Mouse (Mus musculus) hindbrain, embryonic 14.5 days (tissue): ENCODE results near the gene Nudt14. TPM values are rescaled to one million over a fixed set of nuclear protein-coding genes. Genes with fewer than 3 reads are reported as not detected.

Experiments used
- ATAC-seq: fragments of 200-750 bp; cut with Nextera tagmentation; 2 replicates; pipeline ENCODE4 v1.8.0; 2017; ENCODE audit warnings: moderate number of reproducible peaks, mild to moderate bottlenecking, moderate TSS enrichment, moderate library complexity; ENCODE audit not compliant: low FRiP score
- DNase-seq: peaks from one replicate; pipeline ENCODE4 v3.0.0-alpha.2; 2015; ENCODE audit warnings: low spot score
- H3K27ac ChIP-seq: fragments of 300-500 bp; sonication (generic); 2 replicates; pipeline ENCODE4 v1.5.1; 2014; ENCODE audit warnings: mild to moderate bottlenecking, moderate library complexity
- H3K27me3 ChIP-seq: fragments of 300-500 bp; sonication (generic); 2 replicates; pipeline ENCODE4 v1.6.1; 2014; ENCODE audit warnings: mild to moderate bottlenecking, low read length, mixed read lengths; ENCODE audit not compliant: control insufficient read depth, insufficient read depth
- H3K36me3 ChIP-seq: fragments of 300-500 bp; sonication (generic); replicated peaks from 2 replicates; pipeline ENCODE4 v1.6.1; 2014; ENCODE audit not compliant: control insufficient read depth, insufficient read depth
- H3K4me1 ChIP-seq: fragments of 300-500 bp; sonication (generic); replicated peaks from 2 replicates; pipeline ENCODE4 v1.6.1; 2014; ENCODE audit warnings: antibody characterized with exemption, low read length, mixed read lengths; ENCODE audit not compliant: control insufficient read depth, insufficient read depth
- H3K4me2 ChIP-seq: fragments of 300-500 bp; sonication (generic); replicated peaks from 2 replicates; pipeline ENCODE4 v1.6.1; 2014; ENCODE audit warnings: mild to moderate bottlenecking, moderate library complexity
- H3K4me3 ChIP-seq: fragments of 300-500 bp; sonication (generic); replicated peaks from 2 replicates; pipeline ENCODE4 v1.5.1; 2014; ENCODE audit warnings: mild to moderate bottlenecking, low read length
- H3K9ac ChIP-seq: fragments of 300-500 bp; sonication (generic); 2 replicates; pipeline ENCODE4 v1.6.1; 2014
- H3K9me3 ChIP-seq: fragments of 300-500 bp; sonication (generic); 2 replicates; pipeline ENCODE4 v1.6.1; 2016; ENCODE audit warnings: low read length; ENCODE audit not compliant: control insufficient read depth
- WGBS: fragments of 180-500 bp; shearing (Covaris S2); extraction: QIAGEN DNeasy Blood & Tissue Kit; methylation state at CpG from one replicate; pipeline ENCODE4 v1.1.7; 2014; 5-methylcytosine and 5-hydroxymethylcytosine counted together
- polyA plus RNA-seq: library from polyadenylated mRNA; unstranded; fragments of >200 nt; fragmentation: Nextera tagmentation; extraction: Ambion mirVana; gene quantifications from 2 replicates; pipeline ENCODE4 v1.2.1, GENCODE M21; 2014

Gene Nudt14
- polyA plus RNA-seq, result 60.9 and 70.1 TPM in 2 replicates

DNA sequence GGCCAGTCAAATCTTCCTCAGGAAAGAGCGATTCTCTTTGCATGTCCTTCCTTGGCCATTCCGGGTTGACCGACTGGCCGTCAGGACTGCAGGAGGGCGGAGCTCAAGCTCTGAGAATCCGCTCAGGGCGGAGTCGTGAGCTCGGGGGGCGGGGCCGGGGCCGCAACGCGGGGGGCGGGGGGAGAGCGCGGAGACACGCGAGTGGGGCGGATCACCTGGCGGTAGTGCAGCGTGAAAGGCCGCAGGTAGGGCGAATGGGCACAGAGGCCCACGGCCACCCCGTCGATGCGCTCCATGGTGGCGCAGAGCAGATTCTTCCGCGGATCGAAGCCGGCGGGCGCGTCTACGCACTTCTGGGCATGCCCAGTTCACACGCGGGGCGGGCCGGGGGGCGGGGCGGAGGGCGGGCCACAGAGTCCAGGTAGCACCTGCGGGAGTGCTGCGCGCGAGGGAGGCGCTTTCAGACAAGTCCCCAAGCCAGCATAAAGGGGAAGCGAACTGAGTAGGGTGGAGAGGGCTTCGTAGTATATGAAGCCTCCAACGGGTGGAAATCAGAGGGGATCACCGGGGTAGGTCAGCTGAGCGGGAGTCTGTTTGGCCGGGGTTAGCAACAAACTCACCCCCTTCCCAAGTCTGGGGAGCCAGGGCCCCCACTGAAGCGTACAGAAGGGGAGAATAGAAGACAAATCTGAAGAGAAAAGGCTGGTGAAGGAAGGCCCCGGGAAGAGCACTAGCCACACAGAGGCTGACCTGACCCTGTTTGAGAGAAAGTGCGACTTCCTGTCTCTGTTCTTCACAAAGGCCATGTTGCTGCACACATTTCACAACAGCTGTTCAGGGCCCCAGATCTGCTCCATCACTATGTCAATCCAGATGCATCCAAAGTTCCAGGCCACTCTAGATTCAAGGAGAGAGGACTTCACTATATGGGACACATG lies at the start of gene Nudt14:
Gene Nudt14, minus strand, starts transcription at position 349 of the 938 bp plus-strand sequence.
- H3K4me1 ChIP-seq, result peaks cover 25% of the 10 kb centered on the region
- H3K27ac ChIP-seq, result peak within 1 kb of the TSS; percentile 68; the same call in 1 of the 2 replicates
- peak; percentile 68 for DNase-seq
- peak within 1 kb of the TSS; percentile 63 for H3K4me3 ChIP-seq
- peak; percentile 75 for ATAC-seq
- no peaks in the 10 kb centered on the region for H3K27me3 ChIP-seq
- 2% methylated on average over 56 of the region's 58 CpGs for WGBS
- H3K36me3 ChIP-seq, result no peaks in the 10 kb centered on the region
- H3K9me3 ChIP-seq, result no peaks in the 10 kb centered on the region
- peak within 1 kb of the TSS; percentile 79 for H3K9ac ChIP-seq
- peak within 1 kb of the TSS; percentile 70 for H3K4me2 ChIP-seq

DNA sequence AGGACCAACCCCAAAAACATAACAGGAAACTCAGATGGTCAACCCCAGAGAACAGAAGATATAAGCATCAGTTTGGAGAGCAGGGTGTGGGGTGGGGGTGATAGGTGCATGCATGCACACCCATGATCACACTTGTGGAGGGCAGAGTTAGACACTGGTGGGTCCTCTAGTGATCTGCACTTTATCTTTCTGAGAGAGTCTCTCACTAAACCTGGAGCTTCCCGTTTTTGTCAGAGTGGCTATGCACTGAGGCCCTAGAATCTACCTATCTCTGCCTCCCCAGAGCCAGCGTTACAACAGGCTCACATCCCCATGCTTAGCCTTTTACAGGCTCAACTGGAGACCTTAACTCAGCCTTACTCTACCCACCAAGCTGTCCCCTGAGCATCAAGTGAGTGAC lies 49.5 kb upstream of the Nudt14 start:
- no peak overlapping the region for H3K9ac ChIP-seq
- H3K36me3 ChIP-seq, result peaks cover 40% of the 10 kb centered on the region
- ATAC-seq (no peak), DNase-seq (no peak)
- no peaks in the 10 kb centered on the region for H3K4me1 ChIP-seq
- no peaks in the 10 kb centered on the region for H3K27me3 ChIP-seq
- no peak overlapping the region for H3K27ac ChIP-seq
- no peak overlapping the region for H3K4me3 ChIP-seq
- 81% methylated on average over 2 of the region's 2 CpGs for WGBS
- no peak overlapping the region for H3K4me2 ChIP-seq
- no peaks in the 10 kb centered on the region for H3K9me3 ChIP-seq

DNA sequence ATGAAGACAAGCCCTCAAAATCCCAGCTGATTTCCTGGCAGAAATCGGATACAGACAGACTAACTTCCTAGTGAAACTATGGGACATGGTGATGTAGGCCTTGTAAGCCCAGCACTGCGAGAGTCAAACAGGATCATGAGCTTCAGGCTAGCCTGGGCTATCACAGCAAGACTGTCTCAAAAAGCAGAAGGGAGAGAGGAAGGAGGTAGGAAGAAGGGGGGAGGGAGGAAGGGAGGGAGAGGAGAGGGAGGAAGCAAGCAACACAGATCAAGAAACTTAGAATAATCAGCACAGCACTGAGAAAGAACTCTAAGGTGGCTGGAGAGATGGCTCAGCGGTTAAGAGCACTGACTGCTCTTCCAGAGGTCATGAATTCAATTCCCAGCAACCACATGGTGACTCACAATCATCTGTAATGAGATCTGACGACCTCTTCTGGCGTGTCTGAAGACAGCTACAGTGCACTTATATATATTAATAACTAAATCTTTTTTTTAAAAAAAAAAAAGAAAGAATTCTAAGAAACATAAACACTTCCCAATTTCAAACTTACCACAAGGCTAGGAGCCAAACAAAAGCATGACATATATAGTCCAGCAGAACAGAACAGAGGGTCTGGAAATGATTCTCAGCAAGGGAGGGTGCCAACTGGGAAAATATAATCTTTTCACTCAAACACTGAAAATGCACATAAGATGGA lies 48.9 kb upstream of the Nudt14 start:
- 91% methylated on average over 5 of the region's 5 CpGs for WGBS

DNA sequence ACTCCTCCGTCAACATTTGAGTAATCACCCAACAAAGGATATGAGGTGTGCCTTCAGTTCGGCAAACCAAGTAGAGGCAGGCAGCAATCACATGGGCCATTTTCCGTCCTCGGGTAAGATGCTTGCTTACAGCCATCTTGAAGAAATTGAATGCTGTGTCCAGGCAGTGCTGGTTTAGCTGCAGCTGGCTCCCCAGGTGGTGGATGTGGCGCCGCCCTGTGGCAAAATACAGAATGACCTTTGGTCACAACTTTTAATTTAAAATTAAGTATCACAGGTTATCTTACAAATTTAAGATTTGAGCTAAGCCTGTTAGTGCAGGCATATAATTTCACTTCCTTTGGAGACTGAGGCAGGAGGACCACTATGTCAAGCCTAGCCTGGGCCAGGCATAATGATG lies 46.0 kb upstream of the Nudt14 start:
- no peaks in the 10 kb centered on the region for H3K27me3 ChIP-seq
- H3K4me2 ChIP-seq, result no peak overlapping the region
- H3K9ac ChIP-seq, result no peak overlapping the region
- no peaks in the 10 kb centered on the region for H3K9me3 ChIP-seq
- ATAC-seq (no peak), DNase-seq (no peak)
- WGBS, result 73% methylated on average over 6 of the region's 6 CpGs
- no peaks in the 10 kb centered on the region for H3K4me1 ChIP-seq
- H3K27ac ChIP-seq, result no peak overlapping the region
- H3K4me3 ChIP-seq, result no peak overlapping the region
- H3K36me3 ChIP-seq, result peaks cover 66% of the 10 kb centered on the region

More for the DNA sequence above, 48.9 kb upstream of the Nudt14 start:
- H3K4me1 ChIP-seq, result no peaks in the 10 kb centered on the region
- no peak overlapping the region for H3K27ac ChIP-seq
- ATAC-seq (no peak), DNase-seq (no peak)
- H3K4me3 ChIP-seq, result no peak overlapping the region
- peaks cover 46% of the 10 kb centered on the region for H3K36me3 ChIP-seq
- no peak overlapping the region for H3K4me2 ChIP-seq
- no peaks in the 10 kb centered on the region for H3K9me3 ChIP-seq
- no peak overlapping the region for H3K9ac ChIP-seq
- no peaks in the 10 kb centered on the region for H3K27me3 ChIP-seq

DNA sequence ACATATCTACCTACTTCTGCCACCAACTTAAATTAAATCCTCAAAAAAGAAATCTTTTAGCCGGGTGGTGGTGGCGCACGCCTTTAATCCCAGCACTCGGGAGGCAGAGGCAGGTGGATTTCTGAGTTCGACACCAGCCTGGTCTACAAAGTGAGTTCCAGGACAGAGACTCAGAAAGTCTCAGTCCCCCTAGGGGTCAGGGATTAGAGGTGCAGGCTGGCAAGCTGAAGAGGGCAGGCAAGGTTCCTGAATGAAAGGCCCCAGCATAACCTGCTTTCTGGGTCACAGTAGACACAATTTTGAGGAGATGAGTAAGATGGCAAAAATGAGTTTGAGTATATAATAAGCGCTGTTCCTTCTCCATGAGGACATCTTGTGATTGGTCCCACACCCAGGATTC lies 43.4 kb upstream of the Nudt14 start:
- Histone ChIP-seq H3K27me3 (no peaks in the 10 kb centered on the region), H3K4me2 (no peak overlapping the region), H3K27ac (no peak overlapping the region), H3K36me3 (peaks cover 74% of the 10 kb centered on the region), H3K9me3 (no peaks in the 10 kb centered on the region), H3K4me3 (no peak overlapping the region), H3K4me1 (no peaks in the 10 kb centered on the region), H3K9ac (no peak overlapping the region)
- ATAC-seq (no peak), DNase-seq (no peak)
- 94% methylated on average over 6 of the region's 6 CpGs for WGBS

DNA sequence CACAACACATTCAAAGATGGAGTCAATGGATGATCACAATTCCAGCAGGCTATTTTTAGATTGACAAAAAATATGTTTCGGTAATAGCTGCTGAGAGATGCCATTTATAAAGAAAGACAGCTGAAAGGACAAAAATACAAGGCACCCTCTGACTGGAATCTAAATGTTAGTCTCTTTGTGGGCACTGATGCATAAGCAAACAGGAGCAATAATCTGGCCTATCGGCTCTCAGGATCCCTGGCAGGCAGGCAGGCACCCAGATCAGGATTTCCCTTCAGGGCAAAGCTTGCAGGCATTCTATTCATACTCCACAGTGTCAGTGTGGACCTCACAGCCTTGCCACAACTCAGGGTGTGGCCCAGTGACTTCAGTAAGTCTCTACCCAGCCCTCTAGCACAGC lies 40.1 kb upstream of the Nudt14 start:
- no peak overlapping the region for H3K4me3 ChIP-seq
- no peaks in the 10 kb centered on the region for H3K27me3 ChIP-seq
- no peak overlapping the region for H3K9ac ChIP-seq
- H3K4me2 ChIP-seq, result no peak overlapping the region
- no peak for DNase-seq
- ATAC-seq, result no peak
- 68% methylated on average over 2 of the region's 2 CpGs for WGBS
- H3K27ac ChIP-seq, result no peak overlapping the region
- peaks cover 87% of the 10 kb centered on the region for H3K36me3 ChIP-seq
- no peaks in the 10 kb centered on the region for H3K9me3 ChIP-seq
- peaks cover 9% of the 10 kb centered on the region for H3K4me1 ChIP-seq

DNA sequence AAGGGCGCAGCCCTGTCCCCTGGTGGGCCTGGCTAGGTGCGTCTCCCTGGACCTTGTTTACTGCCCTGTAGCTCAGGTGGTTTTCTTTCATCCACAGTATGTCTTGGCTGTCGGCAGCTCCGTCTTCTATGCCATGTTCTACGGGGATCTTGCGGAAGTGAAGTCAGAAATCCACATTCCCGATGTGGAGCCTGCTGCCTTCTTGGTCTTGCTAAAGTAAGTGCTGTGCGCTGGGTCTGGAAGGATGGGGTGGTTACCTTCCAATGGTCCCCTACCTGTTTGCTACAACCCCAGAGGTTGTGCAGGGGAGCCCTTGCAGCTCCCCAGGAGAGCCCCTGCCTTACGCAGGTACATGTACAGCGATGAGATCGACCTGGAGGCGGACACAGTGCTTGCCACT lies 35.2 kb upstream of the Nudt14 start:
- peaks cover 17% of the 10 kb centered on the region for H3K4me1 ChIP-seq
- peak overlapping the region; percentile 82 for H3K9ac ChIP-seq
- ATAC-seq, result no peak
- H3K27ac ChIP-seq, result peak overlapping the region; percentile 94
- H3K36me3 ChIP-seq, result peaks cover 68% of the 10 kb centered on the region
- H3K9me3 ChIP-seq, result no peaks in the 10 kb centered on the region
- peak overlapping the region; percentile 73 for H3K4me3 ChIP-seq
- H3K4me2 ChIP-seq, result peak overlapping the region; percentile 83
- 41% methylated on average over 12 of the region's 12 CpGs for WGBS
- DNase-seq, result no peak
- no peaks in the 10 kb centered on the region for H3K27me3 ChIP-seq

DNA sequence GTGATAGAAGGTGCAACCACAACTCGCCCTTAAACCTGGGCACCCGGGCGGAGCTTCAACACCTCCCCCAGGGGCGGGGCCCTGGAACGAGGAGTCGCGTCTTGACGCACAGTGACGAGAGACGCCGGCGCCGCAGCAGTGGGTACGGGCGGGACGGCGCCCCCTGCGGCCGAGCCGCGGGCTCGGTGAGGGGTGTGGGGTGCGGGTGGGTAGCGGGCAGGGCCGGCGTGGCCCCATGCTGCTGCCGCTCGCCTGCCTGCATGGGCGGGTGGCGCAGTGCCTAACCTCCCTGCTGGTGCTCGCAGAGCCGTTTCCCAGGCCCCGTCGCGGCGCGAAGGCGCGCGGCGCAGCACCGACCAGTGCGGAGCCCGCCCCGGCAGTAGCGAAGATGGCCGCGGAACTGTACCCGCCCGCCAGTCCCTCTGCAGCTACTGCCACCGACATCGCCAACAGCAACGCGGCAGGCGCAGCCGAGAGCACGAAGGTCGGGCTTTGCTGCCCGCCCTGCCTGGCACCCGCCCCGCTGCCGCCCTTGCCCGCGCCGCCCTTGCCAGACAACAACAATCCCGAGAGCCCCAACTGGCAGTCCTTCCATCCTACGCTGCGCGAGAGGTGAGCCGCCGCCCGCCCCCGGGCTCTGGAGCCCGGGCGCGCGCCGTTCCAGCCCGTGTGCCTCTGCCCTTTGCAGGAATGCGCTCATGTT lies 34.6 kb upstream of the Nudt14 start, which contains the start of gene Btbd6:
Gene Btbd6, plus strand, starts transcription at position 112 of the 703 bp plus-strand sequence.
- Histone ChIP-seq H3K4me1 (peaks cover 17% of the 10 kb centered on the region), H3K4me3 (peak within 1 kb of the TSS; percentile 73), H3K27ac (peak within 1 kb of the TSS; percentile 94), H3K36me3 (peaks cover 68% of the 10 kb centered on the region), H3K4me2 (peak within 1 kb of the TSS; percentile 83), H3K9me3 (no peaks in the 10 kb centered on the region), H3K9ac (peak within 1 kb of the TSS; percentile 82), H3K27me3 (no peaks in the 10 kb centered on the region)
- DNase-seq (peak; percentile 86), ATAC-seq (peak; percentile 95)
- WGBS, result under 1% methylated on average over 76 of the region's 80 CpGs

DNA sequence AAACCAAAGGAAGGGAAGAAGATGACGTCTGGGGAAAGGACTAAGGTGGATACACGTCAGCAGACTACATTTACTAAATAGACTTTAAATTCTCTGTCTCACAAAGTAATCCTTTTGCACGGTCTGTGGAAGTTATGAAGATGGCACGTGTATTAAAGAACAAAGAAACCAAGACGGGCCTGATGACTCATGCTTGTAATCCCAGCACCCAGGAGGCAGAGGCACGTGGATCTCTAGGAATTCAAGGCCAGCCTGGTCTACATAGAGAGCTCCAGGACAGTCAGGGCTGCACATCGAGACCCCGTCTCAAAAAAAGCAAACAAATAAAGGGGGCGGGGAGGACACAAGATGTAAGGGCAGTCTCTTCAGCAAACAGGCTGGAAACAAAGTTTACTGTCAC lies 32.8 kb upstream of the Nudt14 start:
- peaks cover 17% of the 10 kb centered on the region for H3K4me1 ChIP-seq
- H3K9ac ChIP-seq, result no peak overlapping the region
- H3K9me3 ChIP-seq, result no peaks in the 10 kb centered on the region
- H3K4me3 ChIP-seq, result no peak overlapping the region
- 88% methylated on average over 9 of the region's 9 CpGs for WGBS
- no peak for ATAC-seq
- no peaks in the 10 kb centered on the region for H3K27me3 ChIP-seq
- H3K4me2 ChIP-seq, result no peak overlapping the region
- H3K36me3 ChIP-seq, result peaks cover 70% of the 10 kb centered on the region
- DNase-seq, result no peak
- no peak overlapping the region for H3K27ac ChIP-seq
